ENCODE assay signal across 8 mouse cellular contexts in genomic region chr2:29869646-29870451, GRCm38 (mm10). TPM values are rescaled to one million over a fixed set of nuclear protein-coding genes. Genes with fewer than 3 reads are reported as not detected.
DNase-seq lines count a peak whose midpoint lies in the region; ATAC-seq and TF ChIP-seq lines count a peak whose summit lies in the region.

No protein-coding gene starts in this region.

- H3K9me3 ChIP-seq in ES-E14 (ENCODE audit: control insufficient read depth, insufficient read depth, low read depth, low read length), result no peaks in the 10 kb centered on the region
- no peaks in the 10 kb centered on the region for H3K9me3 ChIP-seq in forebrain, embryonic 10.5 days
- no peaks in the 10 kb centered on the region for H3K9me3 ChIP-seq in liver, postnatal 0 days (ENCODE audit: low read length)

- peak overlapping the region; percentile 76 for H3K9ac ChIP-seq in ES-E14 (ENCODE audit: insufficient read depth, low read depth, low read length, poor library complexity, severe bottlenecking)
- H3K9ac ChIP-seq in liver, postnatal 0 days (replicated peaks), result peak overlapping the region; percentile 84

- TF ChIP-seq EP300 in liver, postnatal 0 days (IDR thresholded peaks at IDR 0.05; ENCODE audit: low read depth), result peak; percentile 41; the same call in 1 of the 2 replicates

- H3K4me2 ChIP-seq in liver, postnatal 0 days (ENCODE audit: low read depth, low read length), result peak overlapping the region; percentile 100

- no peak for TF ChIP-seq CTCF in liver, postnatal 0 days (IDR thresholded peaks at IDR 0.05; ENCODE audit: low read depth)

- H3K27ac ChIP-seq in ES-E14 (ENCODE audit: insufficient read depth, low read depth, low read length, poor library complexity, severe bottlenecking), result peak overlapping the region; percentile 15; the same call in 1 of the 2 replicates
- peak overlapping the region; percentile 87 for H3K27ac ChIP-seq in forebrain, embryonic 10.5 days
- peak overlapping the region; percentile 96 for H3K27ac ChIP-seq in liver, postnatal 0 days (ENCODE audit: low read depth)

- in situ Hi-C loops in ES-E14 (cut with MboI; ENCODE audit: low sequenced_read_pairs in 2 of 2, unreplicated experiment in 2 of 2), result no loop called here

- WGBS in forebrain, embryonic 10.5 days, result 2% methylated on average over 17 of the region's 17 CpGs
- 3% methylated on average over 17 of the region's 17 CpGs for WGBS in liver, postnatal 0 days (ENCODE audit: insufficient replicate concordance)

- H3K4me1 ChIP-seq in ES-E14 (ENCODE audit: control insufficient read depth in 2 of 2, insufficient read depth in 2 of 2, low read length in 2 of 2, poor library complexity in 1 of 2), result 0 out of 4 replicates have a peak, but pooled peaks cover 0 to 4% of the 10 kb centered on the region in 2 experiments
- peaks cover 26% of the 10 kb centered on the region for H3K4me1 ChIP-seq in forebrain, embryonic 10.5 days
- peaks cover 23% of the 10 kb centered on the region for H3K4me1 ChIP-seq in liver, postnatal 0 days (ENCODE audit: insufficient read depth)

- H3K36me3 ChIP-seq in ES-E14 (ENCODE audit: control insufficient read depth, insufficient read depth, low read length, poor library complexity, severe bottlenecking), result peaks cover 7% of the 10 kb centered on the region; the same call in 1 of the 2 replicates
- no peaks in the 10 kb centered on the region; the same call in 1 of the 2 replicates for H3K36me3 ChIP-seq in forebrain, embryonic 10.5 days (replicated peaks)
- H3K36me3 ChIP-seq in liver, postnatal 0 days (replicated peaks; ENCODE audit: insufficient read depth, low read length), result peaks cover 9% of the 10 kb centered on the region; the same call in 1 of the 2 replicates

- peak overlapping the region; percentile 67 to 86 for H3K4me3 ChIP-seq in ES-E14 (ENCODE audit: insufficient read depth in 1 of 2, low read depth in 1 of 2, low read length in 2 of 2, poor library complexity in 1 of 2, severe bottlenecking in 1 of 2)
- H3K4me3 ChIP-seq in forebrain, embryonic 10.5 days, result peak overlapping the region; percentile 68
- peak overlapping the region; percentile 75 for H3K4me3 ChIP-seq in liver, postnatal 0 days (ENCODE audit: low read depth, low read length)

- ATAC-seq in CD4-positive, CD25-positive, alpha-beta regulatory T cell, adult 4 months, result no peak
- ATAC-seq in liver, postnatal 0 days, result peak; percentile 87

- peaks cover 46% of the 10 kb centered on the region for H3K27me3 ChIP-seq in forebrain, embryonic 10.5 days (ENCODE audit: poor library complexity, severe bottlenecking)
- H3K27me3 ChIP-seq in liver, postnatal 0 days (ENCODE audit: insufficient read depth, low read length), result no peaks in the 10 kb centered on the region

- DNase-seq in CD4-positive, CD25-positive, alpha-beta regulatory T cell, adult 2 months (ENCODE audit: low read depth, low spot score), result peak; percentile 12
- peak; percentile 38 for DNase-seq in ES-E14 (ENCODE audit: low read depth, low spot score)
- no peak for DNase-seq in forebrain, embryonic 10.5 days (ENCODE audit: extremely low spot score, low spot score)
- peak; percentile 24 for DNase-seq in heart, postnatal 4 days
- peak; percentile 72 for DNase-seq in liver, postnatal 0 days
- DNase-seq in retina, embryonic 14.5 days (ENCODE audit: low spot score), result peak; percentile 53
- no peak for DNase-seq in adrenal gland, postnatal 25 days

TF ChIP-seq in ES-E14, 5 proteins besides CTCF, POLR2A, EP300 and RAD21:
- no peak for TF ChIP-seq ZNF384 (IDR thresholded peaks at IDR 0.05; ENCODE audit: low read depth, low read length)

RNA-seq across cellular contexts. Expression of gene Cercam, which starts 0.9 kb away (rescaled TPM):
- polyA plus RNA-seq in CD4-positive, CD25-positive, alpha-beta regulatory T cell, adult 4 months (2017; shearing (Covaris generic)), result under 1 TPM; 0.20 to 0.87 TPM
- 15.8 and 24.5 TPM in 2 replicates for total RNA-seq in ES-E14 (2012; rRNA removed)
- polyA plus RNA-seq in forebrain, embryonic 10.5 days (2016; fragmentation: Nextera tagmentation; extraction: Ambion mirVana), result 15.0 and 16.3 TPM in 2 replicates
- 10 to 100 TPM; 13.4 to 13.9 TPM for total RNA-seq in heart, postnatal 4 days (2021)
- 9.0 and 10.0 TPM in 2 replicates for polyA plus RNA-seq in liver, postnatal 0 days (2015; fragmentation: Nextera tagmentation; extraction: Ambion mirVana)
- total RNA-seq in adrenal gland, postnatal 25 days (2021), result 11.3 and 11.6 TPM in 2 replicates

RNA-seq across cellular contexts. Expression of gene Odf2, which starts 19.2 kb away (rescaled TPM):
- polyA plus RNA-seq in CD4-positive, CD25-positive, alpha-beta regulatory T cell, adult 4 months (2017; shearing (Covaris generic)), result 10 to 100 TPM; 47.1 to 62.9 TPM
- total RNA-seq in ES-E14 (2012; rRNA removed), result 123 and 217 TPM in 2 replicates
- polyA plus RNA-seq in forebrain, embryonic 10.5 days (2016; fragmentation: Nextera tagmentation; extraction: Ambion mirVana), result 124 and 125 TPM in 2 replicates
- 10 to 100 TPM; 44.8 to 52.4 TPM for total RNA-seq in heart, postnatal 4 days (2021)
- polyA plus RNA-seq in liver, postnatal 0 days (2015; fragmentation: Nextera tagmentation; extraction: Ambion mirVana), result 19.0 and 22.1 TPM in 2 replicates
- total RNA-seq in adrenal gland, postnatal 25 days (2021), result 51.0 and 66.3 TPM in 2 replicates

RNA-seq across cellular contexts. Expression of gene Urm1, which starts 50.0 kb away (rescaled TPM):
- 10 to 100 TPM; 21.1 to 25.3 TPM for polyA plus RNA-seq in CD4-positive, CD25-positive, alpha-beta regulatory T cell, adult 4 months (2017; shearing (Covaris generic))
- 44.3 and 50.8 TPM in 2 replicates for total RNA-seq in ES-E14 (2012; rRNA removed)
- polyA plus RNA-seq in forebrain, embryonic 10.5 days (2016; fragmentation: Nextera tagmentation; extraction: Ambion mirVana), result 15.9 and 17.4 TPM in 2 replicates
- 10 to 100 TPM; 37.9 to 40.9 TPM for total RNA-seq in heart, postnatal 4 days (2021)
- 6.6 and 8.7 TPM in 2 replicates for polyA plus RNA-seq in liver, postnatal 0 days (2015; fragmentation: Nextera tagmentation; extraction: Ambion mirVana)
- total RNA-seq in adrenal gland, postnatal 25 days (2021), result 27.4 and 39.2 TPM in 2 replicates

Comparison
In these comparisons a context has a peak if more than half of its experiments do, and no peak if none do; other contexts are left out.
1. DNase-seq: peak in CD4-positive, CD25-positive, alpha-beta regulatory T cell, adult 2 months (single experiment), ES-E14 (single experiment), heart, postnatal 4 days (single experiment), liver, postnatal 0 days (single experiment) and retina, embryonic 14.5 days (single experiment); none in forebrain, embryonic 10.5 days (single experiment) and adrenal gland, postnatal 25 days (single experiment).
2. H3K27ac ChIP-seq: peak in every context shown above with its lines; median percentile 96 in liver, postnatal 0 days; 87 in forebrain, embryonic 10.5 days; 15 in ES-E14.
3. Peak in every context shown above with its lines, with median percentiles within 50 percentile points of each other: H3K4me3 ChIP-seq.